Comparison of ENCODE assay signal across 8 mouse cellular contexts in genomic region chr17:85687421-85688235, GRCm38 (mm10). TPM values are rescaled to one million over a fixed set of nuclear protein-coding genes. Genes with fewer than 3 reads are reported as not detected.
A peak's percentile ranks its signal among the peaks of the same experiment; 100 is the strongest.
DNase-seq lines count a peak whose midpoint lies in the region; ATAC-seq and TF ChIP-seq lines count a peak whose summit lies in the region.

No protein-coding gene starts in this region.

- 0 out of 2 replicates have a peak, but pooled peaks have one; percentile 3 for TF ChIP-seq CTCF in lung, embryonic 14.5 days (IDR thresholded peaks at IDR 0.05; ENCODE audit: low read depth)

- H3K4me1 ChIP-seq in lung, embryonic 14.5 days (ENCODE audit: insufficient read depth), result 0 out of 2 replicates have a peak, but pooled peaks cover 3% of the 10 kb centered on the region
- H3K4me1 ChIP-seq in embryonic facial prominence, embryonic 10.5 days, result peaks cover 84% of the 10 kb centered on the region
- peaks cover 6% of the 10 kb centered on the region; the same call in 1 of the 2 replicates for H3K4me1 ChIP-seq in hindbrain, embryonic 14.5 days (replicated peaks; ENCODE audit: control insufficient read depth, insufficient read depth, low read length)
- peaks cover 22% of the 10 kb centered on the region for H3K4me1 ChIP-seq in midbrain, embryonic 11.5 days (ENCODE audit: control insufficient read depth, insufficient read depth, low read length)

- under 1% methylated on average over 108 of the region's 109 CpGs for WGBS in lung, embryonic 14.5 days
- under 1% methylated on average over 109 of the region's 109 CpGs for WGBS in embryonic facial prominence, embryonic 10.5 days
- WGBS in hindbrain, embryonic 14.5 days, result under 1% methylated on average over 91 of the region's 109 CpGs
- under 1% methylated on average over 108 of the region's 109 CpGs for WGBS in midbrain, embryonic 11.5 days

- H3K4me3 ChIP-seq in lung, embryonic 14.5 days (ENCODE audit: low read depth, low read length), result peak overlapping the region; percentile 42
- peak overlapping the region; percentile 70 for H3K4me3 ChIP-seq in embryonic facial prominence, embryonic 10.5 days
- H3K4me3 ChIP-seq in hindbrain, embryonic 14.5 days (replicated peaks; ENCODE audit: low read length), result peak overlapping the region; percentile 23
- peak overlapping the region; percentile 43 for H3K4me3 ChIP-seq in midbrain, embryonic 11.5 days (ENCODE audit: low read depth, low read length)

- DNase-seq in lung, embryonic 14.5 days, result peak; percentile 38
- no peak for DNase-seq in lung, postnatal 36 days
- peak; percentile 76 for DNase-seq in embryonic facial prominence, embryonic 10.5 days (ENCODE audit: low spot score)
- DNase-seq in hindbrain, embryonic 14.5 days (ENCODE audit: low spot score), result no peak
- DNase-seq in midbrain, embryonic 11.5 days (ENCODE audit: low spot score, missing footprints), result peak; percentile 96
- no peak for DNase-seq in B cell, adult 2 months
- DNase-seq in cerebellum, adult 18-20 months, result no peak

- no peak; the same call in 1 of the 2 replicates for ATAC-seq in lung, embryonic 14.5 days (ENCODE audit: insufficient read depth)
- peak; percentile 34 for ATAC-seq in hindbrain, embryonic 14.5 days (ENCODE audit: low FRiP score)
- no peak for ATAC-seq in midbrain, embryonic 11.5 days (ENCODE audit: low FRiP score)
- no peak for ATAC-seq in CD4-positive, CD25-positive, alpha-beta regulatory T cell, adult 4 months

- peak overlapping the region; percentile 32; the same call in 1 of the 2 replicates for H3K9ac ChIP-seq in lung, embryonic 14.5 days
- H3K9ac ChIP-seq in hindbrain, embryonic 14.5 days, result peak overlapping the region; percentile 40; the same call in 1 of the 2 replicates
- H3K9ac ChIP-seq in midbrain, embryonic 11.5 days (ENCODE audit: low read length), result peak overlapping the region; percentile 44

- H3K36me3 ChIP-seq in lung, embryonic 14.5 days (ENCODE audit: insufficient read depth), result no peaks in the 10 kb centered on the region
- H3K36me3 ChIP-seq in embryonic facial prominence, embryonic 10.5 days (replicated peaks), result peaks cover 21% of the 10 kb centered on the region
- no peaks in the 10 kb centered on the region for H3K36me3 ChIP-seq in hindbrain, embryonic 14.5 days (replicated peaks; ENCODE audit: control insufficient read depth, insufficient read depth)
- H3K36me3 ChIP-seq in midbrain, embryonic 11.5 days (ENCODE audit: control insufficient read depth, insufficient read depth, low read length), result no peaks in the 10 kb centered on the region

- 0 out of 2 replicates have a peak overlapping the region, but pooled peaks have one; percentile 12 for H3K27ac ChIP-seq in lung, embryonic 14.5 days (ENCODE audit: low read depth)
- H3K27ac ChIP-seq in embryonic facial prominence, embryonic 10.5 days (replicated peaks), result peak overlapping the region; percentile 89
- H3K27ac ChIP-seq in hindbrain, embryonic 14.5 days, result no peak overlapping the region
- H3K27ac ChIP-seq in midbrain, embryonic 11.5 days (ENCODE audit: low read depth, low read length), result no peak overlapping the region

- H3K27me3 ChIP-seq in lung, embryonic 14.5 days (ENCODE audit: insufficient read depth, low read length), result peaks cover 96% of the 10 kb centered on the region
- peaks cover 98% of the 10 kb centered on the region for H3K27me3 ChIP-seq in embryonic facial prominence, embryonic 10.5 days (replicated peaks; ENCODE audit: low read depth, poor library complexity, severe bottlenecking)
- H3K27me3 ChIP-seq in hindbrain, embryonic 14.5 days (ENCODE audit: control insufficient read depth, insufficient read depth, low read length), result peaks cover 92% of the 10 kb centered on the region
- H3K27me3 ChIP-seq in midbrain, embryonic 11.5 days (ENCODE audit: control insufficient read depth, insufficient read depth, low read length), result peaks cover 94% of the 10 kb centered on the region

- H3K4me2 ChIP-seq in lung, embryonic 14.5 days, result peak overlapping the region; percentile 84
- peak overlapping the region; percentile 51 for H3K4me2 ChIP-seq in hindbrain, embryonic 14.5 days (replicated peaks)
- H3K4me2 ChIP-seq in midbrain, embryonic 11.5 days, result peak overlapping the region; percentile 68

- H3K9me3 ChIP-seq in lung, embryonic 14.5 days (ENCODE audit: low read depth, low read length), result no peaks in the 10 kb centered on the region
- no peaks in the 10 kb centered on the region for H3K9me3 ChIP-seq in embryonic facial prominence, embryonic 10.5 days
- H3K9me3 ChIP-seq in hindbrain, embryonic 14.5 days (ENCODE audit: control insufficient read depth, low read length), result no peaks in the 10 kb centered on the region
- H3K9me3 ChIP-seq in midbrain, embryonic 11.5 days (ENCODE audit: control insufficient read depth, low read length), result no peaks in the 10 kb centered on the region

RNA-seq across cellular contexts. Expression of gene Six2, which starts 0.4 kb away (rescaled TPM):
- 0.26 TPM in 1 of 2 replicates, not detected in the other for polyA plus RNA-seq in lung, embryonic 14.5 days (2014; fragmentation: Nextera tagmentation; extraction: Ambion mirVana)
- 10.1 and 15.6 TPM in 2 replicates for polyA plus RNA-seq in embryonic facial prominence, embryonic 10.5 days (2016; fragmentation: Nextera tagmentation; extraction: Ambion mirVana)
- 0.55 and 0.64 TPM in 2 replicates for polyA plus RNA-seq in hindbrain, embryonic 14.5 days (2014; fragmentation: Nextera tagmentation; extraction: Ambion mirVana)
- 5.6 and 6.7 TPM in 2 replicates for polyA plus RNA-seq in midbrain, embryonic 11.5 days (2014; fragmentation: Nextera tagmentation; extraction: Ambion mirVana)
- polyA plus RNA-seq in CD4-positive, CD25-positive, alpha-beta regulatory T cell, adult 4 months (2017; shearing (Covaris generic)), result not detected

Comparison
In these comparisons a context has a peak if more than half of its experiments do, and no peak if none do; other contexts are left out.
1. DNase-seq: peak in lung, embryonic 14.5 days (single experiment), embryonic facial prominence, embryonic 10.5 days (single experiment) and midbrain, embryonic 11.5 days (single experiment); none in lung, postnatal 36 days (single experiment), hindbrain, embryonic 14.5 days (single experiment), B cell, adult 2 months (0 of 2) and cerebellum, adult 18-20 months (0 of 2).
2. H3K27ac ChIP-seq: peak in lung, embryonic 14.5 days (single experiment) and embryonic facial prominence, embryonic 10.5 days (single experiment); none in hindbrain, embryonic 14.5 days (single experiment) and midbrain, embryonic 11.5 days (single experiment).
3. Peak in every context shown above with its lines, with median percentiles within 50 percentile points of each other: H3K4me2 ChIP-seq, H3K4me3 ChIP-seq and H3K9ac ChIP-seq.